Mouse (Mus musculus): ENCODE measurements at regions not wholly inside any gene's neighbourhood (a gene's known extent, or its start where the extent isn't known, plus 50 kb on each side); places are given as distances from the start of the nearest gene placed in this dataset.

GRCm38 (mm10) chr4:71663397-71663796 lies 94.4 kb downstream of the Gm11232 start:
- no peak for DNase-seq (ENCODE audit: low spot score in 2 of 2)

- DNase-seq (ENCODE audit: low spot score in 2 of 2): no peak
Observed at GRCm38 (mm10) chr4:71640521-71640920, 117.2 kb downstream of the Gm11232 start.

- DNase-seq (ENCODE audit: low spot score in 2 of 2): no peak
Observed at GRCm38 (mm10) chr4:71627088-71627487, 130.7 kb downstream of the Gm11232 start.

- no peak for DNase-seq (ENCODE audit: low spot score in 2 of 2)
Observed at GRCm38 (mm10) chr4:71626626-71627025, 131.1 kb downstream of the Gm11232 start.

GRCm38 (mm10) chr4:71624771-71625170 lies 133.0 kb downstream of the Gm11232 start:
- no peak for DNase-seq (ENCODE audit: low spot score in 2 of 2)

- no peak for DNase-seq (ENCODE audit: low spot score in 2 of 2)
Observed at GRCm38 (mm10) chr4:71613720-71614119, 144.0 kb downstream of the Gm11232 start.

GRCm38 (mm10) chr4:71585880-71586279 lies 171.9 kb downstream of the Gm11232 start:
- no peak for DNase-seq (ENCODE audit: low spot score in 2 of 2)

DNA sequence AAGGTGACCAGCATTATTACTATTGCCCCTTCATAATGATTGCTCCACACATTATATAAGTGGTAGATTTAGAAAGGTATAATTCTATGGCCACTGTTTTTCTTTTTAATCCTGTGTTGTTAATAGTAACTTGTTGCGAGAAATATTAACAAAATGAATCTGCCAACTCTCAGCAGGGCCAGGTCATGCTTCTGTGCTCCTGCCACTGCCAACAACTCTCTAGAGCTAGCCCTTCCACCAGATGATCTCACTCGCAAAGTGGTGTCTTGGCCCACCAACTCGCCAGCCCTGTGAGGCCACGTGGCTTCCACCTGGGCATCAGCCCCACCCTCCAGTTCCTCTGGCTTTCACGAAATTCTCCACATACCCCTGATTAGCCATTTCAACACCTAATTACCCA lies 197.1 kb downstream of the Gm11232 start:
- no peak for DNase-seq (ENCODE audit: low spot score in 2 of 2)

DNA sequence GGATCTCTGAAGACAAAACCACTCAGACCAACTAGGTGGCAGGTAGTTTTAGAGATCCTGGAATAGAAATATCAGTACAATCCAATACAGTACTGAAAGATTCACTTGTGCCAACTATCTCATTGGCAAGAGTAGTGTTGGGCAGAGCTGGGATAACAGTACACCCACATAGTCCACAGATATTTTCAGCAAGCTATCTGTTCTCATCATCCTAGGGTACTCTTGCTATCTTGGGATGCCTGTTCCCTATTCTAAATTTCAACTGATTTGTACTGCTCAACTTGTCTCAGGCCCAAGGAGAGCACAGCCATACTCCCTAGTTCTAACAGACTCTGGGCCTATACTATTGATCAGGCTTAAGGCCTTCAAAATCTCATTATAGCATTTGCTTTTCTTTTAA lies 218.6 kb downstream of the Gm11232 start:
- DNase-seq (ENCODE audit: low spot score in 2 of 2): no peak

- peak in 1 of 2 experiments; percentile 8 for DNase-seq (ENCODE audit: low spot score in 2 of 2)
Observed at GRCm38 (mm10) chr4:71537971-71538370, 219.8 kb downstream of the Gm11232 start.

GRCm38 (mm10) chr4:71524255-71524970 lies 233.4 kb downstream of the Gm11232 start:
- DNase-seq (ENCODE audit: low spot score in 2 of 2): no peak

- DNase-seq (ENCODE audit: low spot score in 2 of 2): no peak
Observed at GRCm38 (mm10) chr4:71520751-71521150, 237.0 kb downstream of the Gm11232 start.

DNA sequence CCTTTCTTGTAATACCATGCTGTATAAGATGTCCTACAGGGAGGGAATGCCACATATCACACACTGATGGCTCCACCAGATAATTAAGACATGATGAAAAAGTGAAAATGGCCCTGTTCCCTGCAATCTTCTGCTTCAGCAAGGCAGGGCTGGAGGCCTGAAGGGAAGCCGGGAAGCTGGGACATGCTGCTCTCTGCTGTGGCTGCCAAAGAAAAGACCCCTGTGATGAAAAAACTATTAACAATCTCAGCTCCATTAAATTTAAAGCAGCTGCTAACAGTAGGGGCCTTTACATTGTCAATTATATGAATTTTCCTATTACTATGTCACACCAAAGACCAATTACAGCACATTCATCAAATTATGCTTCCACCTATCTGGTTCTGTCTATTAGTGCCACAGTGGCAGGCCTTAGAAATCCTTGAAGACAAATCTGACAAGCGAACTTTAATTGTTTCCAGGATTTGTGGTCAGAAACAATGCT lies 239.8 kb downstream of the Gm11232 start:
- DNase-seq (ENCODE audit: low spot score in 2 of 2): no peak

DNA sequence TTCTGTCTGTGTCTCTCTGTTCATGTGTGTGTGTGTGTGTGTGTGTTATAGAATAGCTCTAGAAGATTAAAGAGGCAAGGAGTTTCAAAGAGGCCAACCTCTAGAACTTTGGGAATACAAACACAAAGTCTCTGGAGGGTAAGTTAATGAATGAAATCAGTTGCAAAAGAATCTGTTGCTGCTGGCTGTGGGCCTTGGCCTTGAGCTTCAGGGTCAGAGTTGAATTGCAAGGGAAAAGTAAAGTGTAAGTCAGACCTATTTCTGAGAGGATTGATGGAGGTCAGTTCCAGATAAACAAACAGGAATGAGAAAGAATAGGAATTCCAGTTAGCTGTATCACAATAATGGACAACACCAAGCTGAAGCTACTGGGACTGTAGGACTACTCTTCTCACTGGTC lies 250.9 kb downstream of the Gm11232 start:
- DNase-seq (ENCODE audit: low spot score in 2 of 2): no peak

- no peak for DNase-seq (ENCODE audit: low spot score in 2 of 2)
Observed at GRCm38 (mm10) chr4:71489788-71490187, 268.0 kb downstream of the Gm11232 start.

DNA sequence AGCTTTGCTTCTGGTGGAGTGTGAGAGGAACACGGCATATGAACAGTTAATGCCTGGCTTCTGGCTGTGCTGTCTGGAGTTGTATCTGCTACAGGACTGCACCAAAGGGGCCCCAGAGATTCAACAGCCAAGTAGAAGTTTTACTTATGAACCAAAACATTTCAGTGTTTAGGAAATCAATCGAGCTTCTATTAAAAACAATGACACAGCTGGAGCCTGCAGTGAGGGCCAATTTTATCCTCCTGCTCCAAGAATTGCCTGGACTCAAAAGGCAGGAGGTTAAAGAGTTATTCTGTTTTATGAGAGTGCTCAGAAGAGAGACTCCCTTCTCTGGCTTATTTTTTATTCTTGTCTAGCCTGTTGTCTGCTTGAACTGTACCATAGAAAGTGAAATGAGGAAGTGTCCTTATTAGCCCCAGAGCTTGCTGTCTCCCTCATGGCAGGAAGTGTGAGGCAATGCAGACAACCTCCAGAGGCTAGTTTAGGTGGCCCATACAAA lies 269.1 kb downstream of the Gm11232 start:
- no peak for DNase-seq (ENCODE audit: low spot score in 2 of 2)

DNA sequence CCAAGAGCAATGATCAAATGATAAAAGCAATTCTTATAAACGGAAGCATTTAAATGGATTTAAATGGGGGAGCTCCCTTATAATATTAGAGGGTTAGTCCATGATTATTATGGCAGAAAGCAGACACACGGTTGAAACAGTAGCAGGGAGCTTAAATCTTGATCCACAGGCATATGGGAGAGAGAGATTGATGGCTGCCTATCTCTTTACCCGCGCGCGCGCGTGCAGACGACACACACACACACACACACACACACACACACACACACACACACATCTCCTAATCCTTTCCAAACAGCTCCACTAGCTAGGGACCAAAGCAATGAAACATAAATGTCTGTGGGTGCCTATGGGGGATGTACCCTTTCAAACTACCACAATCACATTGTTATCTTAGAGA lies 269.7 kb downstream of the Gm11232 start:
- no peak for DNase-seq (ENCODE audit: low spot score in 2 of 2)

DNA sequence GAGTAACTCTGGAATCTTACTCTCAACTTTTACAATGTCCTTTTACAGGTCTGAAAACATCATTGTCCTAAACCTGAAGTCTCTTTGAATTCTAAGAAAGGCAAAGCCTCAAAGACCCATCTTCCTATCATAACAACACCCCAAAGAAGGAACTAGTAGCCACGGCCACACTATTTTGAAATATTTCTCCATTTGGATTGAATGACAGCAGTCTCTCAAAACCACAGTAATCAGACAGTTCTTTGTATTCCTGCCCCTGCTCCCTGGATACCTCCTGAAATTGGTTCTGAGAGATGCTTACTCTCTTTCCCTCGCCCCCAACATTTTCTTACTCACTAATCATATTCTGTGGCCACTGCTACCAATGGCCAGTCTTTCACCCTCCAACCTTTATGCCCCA lies 276.8 kb downstream of the Gm11232 start:
- DNase-seq (ENCODE audit: low spot score in 2 of 2): no peak

DNA sequence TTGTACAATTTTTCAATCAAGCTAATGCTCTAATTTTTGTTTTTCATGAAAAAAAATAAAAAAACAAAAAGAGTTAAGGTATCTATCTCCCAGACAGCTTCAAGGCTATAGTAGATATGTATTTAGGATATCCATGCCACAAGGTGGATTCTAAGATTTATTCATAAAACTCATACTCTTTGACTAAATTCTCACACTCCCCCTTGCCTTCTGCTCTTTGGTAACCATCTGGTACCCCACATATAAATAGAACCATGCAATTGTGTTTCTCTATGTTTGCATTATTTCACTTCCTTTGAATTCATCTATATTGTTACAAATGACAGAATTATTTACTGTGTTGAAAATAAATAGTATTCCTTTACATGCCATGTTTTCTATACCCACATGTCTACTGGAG lies 287.2 kb downstream of the Gm11232 start:
- no peak for DNase-seq (ENCODE audit: low spot score in 2 of 2)

DNA sequence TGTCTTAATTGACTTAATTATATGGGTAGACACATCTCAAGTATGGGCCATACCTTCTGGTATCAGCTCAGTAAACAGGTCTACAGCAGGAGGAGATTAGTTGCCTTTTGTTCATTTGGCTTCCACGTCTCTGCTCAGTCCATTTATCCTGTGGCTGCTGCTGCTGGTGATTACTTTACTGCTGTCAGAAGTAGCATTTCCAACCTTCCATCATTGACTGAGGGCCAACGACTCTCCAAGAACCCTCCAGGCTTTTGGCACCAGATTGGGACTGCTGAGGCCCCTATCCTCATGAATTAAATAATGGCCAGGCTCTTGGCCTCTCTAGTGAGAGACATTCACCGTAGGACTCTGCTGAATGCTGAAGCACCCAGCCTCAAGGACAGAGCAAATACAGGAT lies 303.0 kb downstream of the Gm11232 start:
- no peak for DNase-seq (ENCODE audit: low spot score in 2 of 2)

GRCm38 (mm10) chr4:71453499-71453898 lies 304.3 kb downstream of the Gm11232 start:
- no peak for DNase-seq (ENCODE audit: low spot score in 2 of 2)

DNA sequence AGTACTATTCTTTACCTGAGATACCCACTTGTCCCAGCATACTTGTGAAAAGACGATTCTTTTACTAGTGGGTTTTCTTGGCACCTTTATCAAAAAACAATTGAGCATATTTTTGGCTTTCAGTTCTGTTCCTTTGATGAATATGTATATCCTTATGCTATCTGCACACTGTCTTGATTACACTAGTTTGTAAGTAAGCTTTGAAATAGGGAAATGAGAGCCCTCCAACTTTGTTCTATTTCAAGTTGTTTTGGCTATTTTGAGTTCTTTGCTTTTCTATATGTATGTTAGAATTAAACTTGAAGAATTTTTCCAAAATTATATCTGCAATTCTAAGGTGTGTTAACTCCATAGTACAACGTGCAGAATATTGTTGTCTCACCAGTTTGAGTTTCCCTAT lies 311.3 kb downstream of the Gm11232 start:
- DNase-seq (ENCODE audit: low spot score in 2 of 2): no peak

DNA sequence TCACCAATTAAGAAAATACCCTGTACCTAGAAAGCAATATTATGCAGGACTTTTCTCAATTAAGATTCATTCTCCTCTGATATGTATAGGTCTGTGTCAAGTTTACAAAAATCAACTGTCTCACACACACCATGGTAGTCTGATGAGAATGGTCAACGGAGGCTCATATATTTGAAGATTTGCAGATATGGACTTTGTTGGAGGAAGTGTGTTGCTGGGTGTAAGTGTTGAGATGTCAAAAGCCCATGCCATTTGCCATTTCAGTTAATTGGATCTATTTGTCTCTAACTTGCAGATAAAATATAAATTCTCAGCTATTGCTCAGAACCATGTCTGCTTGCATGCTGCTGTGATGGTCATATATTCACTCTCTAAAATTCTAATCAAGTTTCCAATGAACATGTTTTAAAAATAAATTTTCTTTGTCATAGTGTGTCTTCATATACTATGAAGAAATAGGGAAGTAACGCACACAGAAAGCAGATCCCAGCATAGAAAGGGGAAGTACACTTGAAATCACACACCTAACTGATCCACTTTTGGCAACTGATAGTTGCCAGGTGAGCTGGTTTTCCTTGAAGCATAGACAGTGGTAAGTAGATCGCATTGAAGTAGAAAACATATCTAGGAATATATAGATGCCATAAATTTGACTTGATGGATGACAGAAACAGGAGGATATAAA lies 326.4 kb downstream of the Gm11232 start:
- no peak for DNase-seq (ENCODE audit: low spot score in 2 of 2)
